Mouse (Mus musculus): ENCODE data around the gene Elovl7.

- TF ChIP-seq CTCF (IDR thresholded peaks at IDR 0.05; ENCODE audit: low read depth): no peak
- TF ChIP-seq EP300 (IDR thresholded peaks at IDR 0.05; ENCODE audit: low read depth): peak; percentile 29; the same call in 1 of the 2 replicates
Observed at GRCm38 (mm10) chr13:108229191-108229590, 15.0 kb downstream of the Elovl7 start.

All from liver, postnatal 0 days (tissue).